Mouse (Mus musculus) heart, postnatal 0 days (tissue): Measurements from ENCODE around the gene Lefty1. TPM values are rescaled to one million over a fixed set of nuclear protein-coding genes. Genes with fewer than 3 reads are reported as not detected.
A peak's percentile ranks its signal among the peaks of the same experiment; 100 is the strongest.
"Not testable (repeated sequence)": the region's sequence is repeated elsewhere in the genome, so short reads cannot be mapped to it uniquely, and the experiment has no call there.

Experiments
- ATAC-seq: fragments of 200-750 bp; cut with Nextera tagmentation; 2 replicates; pipeline ENCODE4 v1.8.0; 2017; ENCODE audit warnings: low read depth, moderate number of reproducible peaks, moderate library complexity; ENCODE audit not compliant: insufficient read depth
- DNase-seq: peaks from one replicate; pipeline ENCODE4 v3.0.0-alpha.2; 2016; ENCODE audit warnings: low spot score
- H3K27ac ChIP-seq: fragments of 300-500 bp; sonication (generic); 2 replicates; pipeline ENCODE4 v1.5.1; 2014; ENCODE audit warnings: low read depth, mild to moderate bottlenecking
- H3K27me3 ChIP-seq: fragments of 300-500 bp; sonication (generic); 2 replicates; pipeline ENCODE4 v1.6.1; 2014; ENCODE audit warnings: low read length, mixed read lengths; ENCODE audit not compliant: control insufficient read depth, insufficient read depth
- H3K36me3 ChIP-seq: fragments of 300-500 bp; sonication (generic); replicated peaks from 2 replicates; pipeline ENCODE4 v1.6.1; 2014; ENCODE audit warnings: low read length, mixed read lengths; ENCODE audit not compliant: control insufficient read depth, insufficient read depth
- H3K4me1 ChIP-seq: fragments of 300-500 bp; sonication (generic); 2 replicates; pipeline ENCODE4 v1.6.1; 2014; ENCODE audit warnings: antibody characterized with exemption; ENCODE audit not compliant: control insufficient read depth, insufficient read depth
- H3K4me2 ChIP-seq: fragments of 300-500 bp; sonication (generic); 2 replicates; pipeline ENCODE4 v1.6.1; 2014; ENCODE audit warnings: low read depth, mild to moderate bottlenecking, low read length, moderate library complexity
- H3K4me3 ChIP-seq: fragments of 300-500 bp; sonication (generic); 2 replicates; pipeline ENCODE4 v1.5.1; 2014; ENCODE audit warnings: low read depth, low read length
- H3K9ac ChIP-seq: fragments of 300-500 bp; sonication (generic); replicated peaks from 2 replicates; pipeline ENCODE4 v1.6.1; 2014; ENCODE audit warnings: low read depth, low read length, mixed read lengths
- H3K9me3 ChIP-seq: fragments of 300-500 bp; sonication (generic); replicated peaks from 2 replicates; pipeline ENCODE4 v1.6.1; 2016; ENCODE audit warnings: low read length; ENCODE audit not compliant: control insufficient read depth
- CTCF ChIP-seq: IDR thresholded peaks from 2 replicates; pipeline ENCODE4 v1.5.1; 2016; ENCODE audit warnings: antibody characterized with exemption, control low read depth, low read depth
- EP300 ChIP-seq: IDR thresholded peaks from 2 replicates; pipeline ENCODE4 v1.6.1; 2016; ENCODE audit warnings: antibody characterized with exemption, low read depth
- WGBS: fragments of 180-500 bp; shearing (Covaris S2); extraction: QIAGEN DNeasy Blood & Tissue Kit; methylation state at CpG from one replicate; pipeline ENCODE4 v1.1.7; 2014; 5-methylcytosine and 5-hydroxymethylcytosine counted together
- polyA plus RNA-seq: library from polyadenylated mRNA; unstranded; fragments of >200 nt; fragmentation: Nextera tagmentation; extraction: Ambion mirVana; gene quantifications from 2 replicates; pipeline ENCODE4 v1.2.1, GENCODE M21; 2015
- total RNA-seq: library from RNA; depleted of rRNA; stranded (reverse); fragments of >200 nt; gene quantifications from 2 replicates; pipeline ENCODE4 v1.2.3, GENCODE M21; 2014; ENCODE audit warnings: low replicate concordance; rRNA removed

The Lefty1 gene
- total RNA-seq (1.2 and 1.3 TPM in 2 replicates), polyA plus RNA-seq (1.6 and 1.7 TPM in 2 replicates)

- Histone ChIP-seq H3K27me3 (peaks cover 28% of the 10 kb centered on the region), H3K4me3 (no peak within 1 kb of the TSS), H3K4me1 (peaks cover 3% of the 10 kb centered on the region; the same call in 1 of the 2 replicates), H3K27ac (no peak within 1 kb of the TSS), H3K36me3 (no peaks in the 10 kb centered on the region), H3K9ac (no peak within 1 kb of the TSS), H3K4me2 (no peak within 1 kb of the TSS), H3K9me3 (no peaks in the 10 kb centered on the region)
- WGBS, result 29% methylated on average over 21 of the region's 21 CpGs
- ATAC-seq (no peak), DNase-seq (no peak)
- no peak for TF ChIP-seq CTCF
- TF ChIP-seq EP300, result no peak
Measured at GRCm38 (mm10) chr1:180934467-180935419, at the start of gene Lefty1. TSS of gene Lefty1 (plus strand) at chr1:180935022.

GRCm38 (mm10) chr1:180888556-180889042 is 46.2 kb upstream of the Lefty1 start:
- H3K36me3 ChIP-seq, result no peaks in the 10 kb centered on the region
- WGBS, result 15% methylated on average over 13 of the region's 13 CpGs
- no peak overlapping the region; the same call in 1 of the 2 replicates for H3K4me3 ChIP-seq
- TF ChIP-seq CTCF (no peak), EP300 (no peak)
- peaks cover 19% of the 10 kb centered on the region for H3K27me3 ChIP-seq
- peak overlapping the region; percentile 16; the same call in 1 of the 2 replicates for H3K27ac ChIP-seq
- peak overlapping the region; percentile 43 for H3K4me2 ChIP-seq
- H3K9ac ChIP-seq, result peak overlapping the region; percentile 18; the same call in 1 of the 2 replicates
- H3K4me1 ChIP-seq, result peaks cover 11% of the 10 kb centered on the region; the same call in 1 of the 2 replicates
- ATAC-seq (peak; percentile 77), DNase-seq (peak; percentile 49)
- no peaks in the 10 kb centered on the region for H3K9me3 ChIP-seq

DNA sequence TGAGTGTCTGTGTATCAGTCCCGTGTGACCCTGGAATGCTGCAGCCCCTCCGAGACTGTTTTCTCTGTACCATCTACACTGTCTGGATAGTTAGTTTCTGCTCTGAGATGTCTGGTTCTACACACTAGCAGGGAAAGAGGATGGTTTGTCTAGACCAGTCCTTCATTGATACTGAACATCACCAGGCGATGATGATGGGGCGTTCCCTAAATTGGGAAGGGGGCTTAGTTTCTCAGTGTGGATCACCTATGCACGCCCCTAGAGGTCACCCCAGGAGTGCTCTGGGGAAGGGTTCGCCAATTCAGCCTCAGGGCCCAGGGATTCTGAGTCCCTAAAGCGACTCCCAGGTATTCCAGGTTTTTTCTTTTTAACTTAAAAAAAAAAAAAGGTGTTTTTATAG is 45.6 kb upstream of the Lefty1 start:
- no peak overlapping the region for H3K4me3 ChIP-seq
- peaks cover 11% of the 10 kb centered on the region; the same call in 1 of the 2 replicates for H3K4me1 ChIP-seq
- H3K9me3 ChIP-seq, result no peaks in the 10 kb centered on the region
- DNase-seq (no peak), ATAC-seq (peak; percentile 2; the same call in 1 of the 2 replicates)
- no peaks in the 10 kb centered on the region for H3K36me3 ChIP-seq
- peak overlapping the region; percentile 43 for H3K4me2 ChIP-seq
- peak overlapping the region; percentile 16; the same call in 1 of the 2 replicates for H3K27ac ChIP-seq
- TF ChIP-seq CTCF (no peak), EP300 (no peak)
- H3K27me3 ChIP-seq, result peaks cover 25% of the 10 kb centered on the region
- 60% methylated on average over 7 of the region's 7 CpGs for WGBS
- no peak overlapping the region for H3K9ac ChIP-seq

GRCm38 (mm10) chr1:180889841-180890240 is 45.0 kb upstream of the Lefty1 start:
- no peak overlapping the region for H3K27ac ChIP-seq
- H3K36me3 ChIP-seq, result no peaks in the 10 kb centered on the region
- no peaks in the 10 kb centered on the region for H3K9me3 ChIP-seq
- ATAC-seq (no peak), DNase-seq (no peak)
- H3K4me1 ChIP-seq, result peaks cover 11% of the 10 kb centered on the region; the same call in 1 of the 2 replicates
- TF ChIP-seq EP300 (no peak), CTCF (peak; percentile 24; the same call in 1 of the 2 replicates)
- H3K27me3 ChIP-seq, result peaks cover 31% of the 10 kb centered on the region
- H3K4me2 ChIP-seq, result no peak overlapping the region
- H3K9ac ChIP-seq, result no peak overlapping the region
- no peak overlapping the region for H3K4me3 ChIP-seq
- 38% methylated on average over 6 of the region's 6 CpGs for WGBS

DNA sequence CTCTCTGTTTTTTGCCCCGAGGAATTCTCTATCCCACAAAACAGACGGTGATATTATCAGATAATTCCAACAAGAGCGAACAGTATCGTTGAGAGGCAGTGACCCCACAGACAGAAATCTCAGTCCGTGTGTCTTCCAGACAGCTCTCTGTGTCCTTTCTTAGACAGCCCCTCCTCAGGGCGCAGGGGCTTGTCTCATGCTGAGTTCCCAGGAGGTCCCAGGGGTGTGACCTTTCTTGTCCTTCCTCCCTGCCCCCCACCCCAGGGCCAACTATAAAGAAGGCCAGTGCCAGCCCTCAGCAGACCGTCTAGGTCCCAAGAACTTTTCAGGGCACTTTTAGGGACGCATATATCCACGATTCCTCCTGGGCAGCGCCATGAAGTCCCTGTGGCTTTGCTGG is 42.0 kb upstream of the Lefty1 start, which contains the start of gene Lefty2:
TSS of gene Lefty2 (plus strand) at position 301 of the 400 bp plus-strand sequence.
- Histone ChIP-seq H3K4me2 (no peak within 1 kb of the TSS), H3K27ac (no peak within 1 kb of the TSS), H3K9me3 (no peaks in the 10 kb centered on the region), H3K27me3 (peaks cover 35% of the 10 kb centered on the region), H3K9ac (no peak within 1 kb of the TSS), H3K4me1 (peaks cover 11% of the 10 kb centered on the region; the same call in 1 of the 2 replicates), H3K4me3 (no peak within 1 kb of the TSS), H3K36me3 (no peaks in the 10 kb centered on the region)
- ATAC-seq (no peak), DNase-seq (no peak)
- 39% methylated on average over 10 of the region's 10 CpGs for WGBS
- TF ChIP-seq CTCF (no peak), EP300 (no peak)

DNA sequence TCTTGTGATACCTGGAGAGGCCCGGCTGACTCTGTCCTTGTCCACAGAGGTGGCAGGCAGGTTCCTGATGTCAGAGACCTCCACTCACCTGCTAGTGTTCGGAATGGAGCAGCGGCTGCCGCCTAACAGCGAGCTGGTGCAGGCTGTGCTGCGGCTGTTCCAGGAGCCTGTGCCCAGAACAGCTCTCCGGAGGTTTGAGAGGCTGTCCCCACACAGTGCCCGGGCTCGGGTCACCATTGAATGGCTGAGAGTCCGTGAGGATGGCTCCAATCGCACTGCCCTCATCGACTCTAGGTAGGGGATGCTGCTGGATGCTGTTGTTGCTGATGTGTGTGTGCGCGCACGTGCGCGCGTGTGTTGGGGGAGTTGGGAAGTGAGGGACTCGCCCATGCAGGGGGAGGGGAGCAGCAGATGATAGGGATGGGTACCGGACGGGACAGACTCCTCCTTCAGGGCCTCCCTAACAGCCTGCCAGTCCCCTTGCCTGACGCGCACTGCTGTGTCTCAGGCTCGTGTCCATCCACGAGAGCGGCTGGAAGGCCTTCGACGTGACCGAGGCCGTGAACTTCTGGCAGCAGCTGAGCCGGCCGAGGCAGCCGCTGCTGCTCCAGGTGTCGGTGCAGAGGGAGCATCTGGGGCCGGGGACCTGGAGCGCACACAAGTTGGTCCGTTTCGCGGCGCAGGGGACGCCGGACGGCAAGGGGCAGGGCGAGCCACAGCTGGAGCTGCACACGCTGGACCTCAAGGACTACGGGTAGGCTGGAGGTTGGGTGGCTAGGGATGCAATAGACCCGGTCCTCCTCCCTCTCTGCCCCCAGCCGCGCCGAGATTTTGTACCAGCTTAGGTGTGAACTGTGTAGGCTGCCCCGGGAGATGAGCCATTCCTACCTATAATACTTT is 40.5 kb upstream of the Lefty1 start:
- DNase-seq, H3K36me3 ChIP-seq, H3K9me3 ChIP-seq, H3K4me1 ChIP-seq, H3K27ac ChIP-seq, H3K9ac ChIP-seq, ATAC-seq: not testable (repeated sequence)
- 5% methylated on average over 45 of the region's 51 CpGs for WGBS
- Histone ChIP-seq H3K4me2 (0 out of 2 replicates have a peak overlapping the region, but pooled peaks have one; percentile 6), H3K4me3 (0 out of 2 replicates have a peak overlapping the region, but pooled peaks have one; percentile 16), H3K27me3 (peaks cover 35% of the 10 kb centered on the region)
